Mouse (Mus musculus) limb, embryonic 10.5 days (tissue): ENCODE data around the gene Psmb1. TPM values are rescaled to one million over a fixed set of nuclear protein-coding genes. Genes with fewer than 3 reads are reported as not detected.
"Not testable (repeated sequence)": the region's sequence is repeated elsewhere in the genome, so short reads cannot be mapped to it uniquely, and the experiment has no call there.

Experiments used
- DNase-seq: peaks from one replicate; pipeline ENCODE4 v3.0.0-alpha.2; 2017; ENCODE audit warnings: low spot score
- H3K27ac ChIP-seq: fragments of 300-500 bp; sonication (generic); 2 replicates; pipeline ENCODE4 v1.5.1; 2016; ENCODE audit warnings: mild to moderate bottlenecking
- H3K27me3 ChIP-seq: fragments of 300-500 bp; sonication (generic); 2 replicates; pipeline ENCODE4 v1.6.1; 2016; ENCODE audit warnings: low read depth, mild to moderate bottlenecking; ENCODE audit not compliant: poor library complexity, severe bottlenecking
- H3K36me3 ChIP-seq: fragments of 300-500 bp; sonication (generic); 2 replicates; pipeline ENCODE4 v1.6.1; 2016; ENCODE audit warnings: mild to moderate bottlenecking, moderate library complexity
- H3K4me1 ChIP-seq: fragments of 300-500 bp; sonication (generic); 2 replicates; pipeline ENCODE4 v1.6.1; 2016
- H3K4me3 ChIP-seq: fragments of 300-500 bp; sonication (generic); 2 replicates; pipeline ENCODE4 v1.5.1; 2016; ENCODE audit warnings: mild to moderate bottlenecking, moderate library complexity
- H3K9me3 ChIP-seq: fragments of 300-500 bp; sonication (generic); replicated peaks from 2 replicates; pipeline ENCODE4 v1.6.1; 2016; ENCODE audit warnings: mild to moderate bottlenecking
- whole genome bisulfite sequencing: fragments of 180-500 bp; shearing (Covaris S2); methylation state at CpG from one replicate; pipeline ENCODE4 v1.1.7; 2016; 5-methylcytosine and 5-hydroxymethylcytosine counted together
- polyA plus RNA-seq: library from polyadenylated mRNA; unstranded; fragments of >200 nt; fragmentation: Nextera tagmentation; extraction: Ambion mirVana; gene quantifications from 2 replicates; pipeline ENCODE4 v1.2.1, GENCODE M21; 2016

Psmb1 gene
- polyA plus RNA-seq, 1 experiment from 2014 or later, result 286 TPM

- Histone ChIP-seq H3K9me3 (no peaks in the 10 kb centered on the region), H3K27me3 (no peaks in the 10 kb centered on the region), H3K36me3 (no peaks in the 10 kb centered on the region), H3K4me3 (no peak overlapping the region), H3K4me1 (no peaks in the 10 kb centered on the region), H3K27ac (no peak overlapping the region)
- no peak for DNase-seq
- WGBS, result 69% methylated on average over 3 of the region's 3 CpGs
Observed at GRCm38 (mm10) chr17:15449606-15450005, 49.9 kb downstream of the Psmb1 start.

GRCm38 (mm10) chr17:15449144-15449543 is 50.4 kb downstream of the Psmb1 start:
- H3K4me1 ChIP-seq, H3K4me3 ChIP-seq, DNase-seq, H3K27me3 ChIP-seq, H3K9me3 ChIP-seq, H3K27ac ChIP-seq, H3K36me3 ChIP-seq: not testable (repeated sequence)
- WGBS, result 81% methylated on average over 6 of the region's 6 CpGs

DNA sequence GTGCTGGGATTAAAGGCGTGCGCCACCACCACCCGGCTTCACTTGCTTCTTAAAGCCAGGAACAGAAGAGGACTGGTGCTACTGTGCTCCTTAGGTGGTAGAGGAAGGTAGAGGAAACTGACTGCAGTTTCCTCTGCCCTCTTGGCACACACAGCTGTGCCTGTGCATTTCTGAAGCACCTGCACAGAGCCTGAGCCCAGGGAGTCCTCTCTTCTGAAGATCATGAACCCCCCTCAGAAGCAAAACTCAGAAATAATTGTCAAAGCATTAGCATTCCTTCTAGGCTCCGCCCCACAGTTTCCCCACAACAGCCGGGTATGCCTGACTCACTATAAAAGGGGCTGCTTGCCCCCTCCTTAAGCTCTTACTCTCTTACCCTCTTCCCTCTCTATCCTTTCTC is 51.7 kb downstream of the Psmb1 start:
- H3K27ac ChIP-seq, result no peak overlapping the region
- H3K9me3 ChIP-seq, result no peaks in the 10 kb centered on the region
- H3K4me1 ChIP-seq, result no peaks in the 10 kb centered on the region
- H3K36me3 ChIP-seq, result no peaks in the 10 kb centered on the region
- WGBS, result 80% methylated on average over 5 of the region's 5 CpGs
- no peaks in the 10 kb centered on the region for H3K27me3 ChIP-seq
- no peak for DNase-seq
- H3K4me3 ChIP-seq, result no peak overlapping the region

DNA sequence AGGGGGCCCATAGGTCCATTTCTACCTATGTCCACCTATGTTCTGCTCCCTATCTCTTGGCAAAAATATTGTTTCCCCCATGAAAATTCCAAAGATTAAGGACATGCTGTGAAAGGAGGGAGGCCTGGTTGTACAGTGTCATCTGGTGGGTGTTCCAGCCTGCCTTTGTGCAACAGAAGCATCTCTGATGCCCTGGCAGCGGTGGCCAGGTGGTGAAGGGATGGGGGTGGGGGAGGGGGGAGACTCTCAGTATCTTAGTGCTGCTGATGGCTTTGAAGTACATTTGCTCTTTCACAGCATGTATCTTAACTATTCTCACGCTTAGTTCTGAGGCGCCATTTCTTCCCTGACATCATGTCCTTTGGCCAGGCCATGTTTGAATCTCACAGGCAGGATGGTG is 54.1 kb downstream of the Psmb1 start:
- no peaks in the 10 kb centered on the region for H3K36me3 ChIP-seq
- peaks cover 12% of the 10 kb centered on the region for H3K4me1 ChIP-seq
- no peak overlapping the region for H3K4me3 ChIP-seq
- no peaks in the 10 kb centered on the region for H3K9me3 ChIP-seq
- no peaks in the 10 kb centered on the region for H3K27me3 ChIP-seq
- 73% methylated on average over 3 of the region's 3 CpGs for WGBS
- no peak overlapping the region for H3K27ac ChIP-seq
- DNase-seq, result no peak

GRCm38 (mm10) chr17:15440463-15441121 is 59.0 kb downstream of the Psmb1 start:
- Histone ChIP-seq H3K36me3 (no peaks in the 10 kb centered on the region), H3K4me1 (peaks cover 20% of the 10 kb centered on the region), H3K27ac (peak overlapping the region; percentile 87), H3K4me3 (peak overlapping the region; percentile 41), H3K27me3 (no peaks in the 10 kb centered on the region), H3K9me3 (no peaks in the 10 kb centered on the region)
- WGBS, result 4% methylated on average over 11 of the region's 11 CpGs
- peak; percentile 83 for DNase-seq

GRCm38 (mm10) chr17:15440067-15440462 is 59.5 kb downstream of the Psmb1 start:
- WGBS, result 45% methylated on average over 8 of the region's 8 CpGs
- no peaks in the 10 kb centered on the region for H3K36me3 ChIP-seq
- peak overlapping the region; percentile 41 for H3K4me3 ChIP-seq
- DNase-seq, result no peak
- no peaks in the 10 kb centered on the region for H3K27me3 ChIP-seq
- H3K4me1 ChIP-seq, result peaks cover 20% of the 10 kb centered on the region
- peak overlapping the region; percentile 87 for H3K27ac ChIP-seq
- H3K9me3 ChIP-seq, result no peaks in the 10 kb centered on the region

GRCm38 (mm10) chr17:15434748-15435147 is 64.8 kb downstream of the Psmb1 start:
- Histone ChIP-seq H3K4me1 (peaks cover 9% of the 10 kb centered on the region), H3K9me3 (no peaks in the 10 kb centered on the region), H3K27me3 (no peaks in the 10 kb centered on the region), H3K27ac (no peak overlapping the region), H3K36me3 (peaks cover 29% of the 10 kb centered on the region), H3K4me3 (no peak overlapping the region)
- WGBS, result 80% methylated on average over 3 of the region's 3 CpGs
- DNase-seq, result no peak

DNA sequence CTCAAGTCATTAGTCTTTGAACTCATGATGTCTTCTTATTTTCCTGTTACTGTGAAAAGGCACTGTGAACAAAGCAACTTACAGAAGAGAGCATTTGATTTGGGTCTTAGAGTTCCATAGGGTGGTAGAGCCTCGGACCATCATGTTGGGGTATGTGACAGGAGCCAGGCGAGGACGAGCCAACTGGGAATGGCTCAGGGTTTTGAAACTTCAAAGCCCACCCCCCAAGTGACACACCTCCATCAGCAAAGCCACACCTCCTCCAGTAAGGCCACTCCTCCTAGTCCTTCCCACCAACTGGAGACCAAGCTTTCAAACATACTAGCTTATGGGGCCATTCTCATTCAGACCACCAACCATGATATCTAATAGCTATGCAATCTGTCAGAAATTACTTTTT is 67.5 kb downstream of the Psmb1 start:
- Histone ChIP-seq H3K27me3 (no peaks in the 10 kb centered on the region), H3K36me3 (peaks cover 51% of the 10 kb centered on the region), H3K27ac (no peak overlapping the region), H3K4me3 (no peak overlapping the region), H3K4me1 (peaks cover 7% of the 10 kb centered on the region; the same call in 1 of the 2 replicates), H3K9me3 (no peaks in the 10 kb centered on the region)
- 75% methylated on average over 3 of the region's 3 CpGs for WGBS
- DNase-seq, result no peak

DNA sequence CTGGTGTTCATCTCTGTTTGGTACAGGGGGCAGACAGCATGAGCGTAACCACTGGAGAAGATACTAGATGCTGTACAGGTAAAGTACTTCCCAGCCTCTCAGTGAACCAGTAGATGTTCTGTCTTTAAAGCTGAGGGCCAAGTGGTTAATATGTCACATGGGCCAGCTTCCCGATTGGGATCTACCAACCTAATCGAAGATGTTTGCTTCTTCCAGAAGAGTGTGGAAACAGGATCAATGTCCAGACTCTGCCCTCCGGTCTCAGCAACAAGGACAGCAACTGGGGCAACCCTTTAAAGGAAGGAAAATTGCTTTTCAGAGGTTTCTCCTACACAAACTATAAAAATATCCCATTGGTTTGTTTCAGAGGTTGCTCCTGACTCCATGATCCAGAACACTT is 68.0 kb downstream of the Psmb1 start:
- H3K4me3 ChIP-seq, result no peak overlapping the region
- 92% methylated on average over 4 of the region's 4 CpGs for WGBS
- peaks cover 7% of the 10 kb centered on the region; the same call in 1 of the 2 replicates for H3K4me1 ChIP-seq
- peaks cover 56% of the 10 kb centered on the region for H3K36me3 ChIP-seq
- no peak for DNase-seq
- no peak overlapping the region for H3K27ac ChIP-seq
- H3K27me3 ChIP-seq, result no peaks in the 10 kb centered on the region
- H3K9me3 ChIP-seq, result no peaks in the 10 kb centered on the region

DNA sequence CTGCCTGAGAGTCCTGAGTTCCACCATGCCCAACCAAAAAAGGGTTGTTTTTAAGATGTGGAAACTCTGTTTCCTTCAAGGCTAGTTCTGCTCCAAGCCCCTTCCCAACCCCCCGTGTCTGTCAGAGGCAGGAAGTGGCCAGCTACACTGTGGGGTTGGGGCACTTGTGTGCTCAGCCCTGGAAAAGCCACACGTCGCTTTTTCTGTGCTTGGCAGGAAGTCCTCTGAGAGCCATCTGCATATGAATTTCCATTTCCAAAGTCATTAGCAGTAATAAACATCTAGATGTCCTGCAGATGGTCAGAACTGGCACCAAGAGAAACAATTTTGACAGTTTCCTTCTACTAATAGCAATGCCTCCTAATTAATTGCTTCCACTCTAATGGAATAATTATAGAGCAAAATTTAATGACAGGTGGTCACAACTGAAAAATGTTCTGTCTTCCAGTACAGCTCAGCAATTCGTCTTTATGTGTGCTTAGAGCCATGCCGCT is 68.5 kb downstream of the Psmb1 start:
- Histone ChIP-seq H3K9me3 (no peaks in the 10 kb centered on the region), H3K36me3 (peaks cover 58% of the 10 kb centered on the region), H3K4me3 (no peak overlapping the region), H3K27ac (no peak overlapping the region), H3K27me3 (no peaks in the 10 kb centered on the region), H3K4me1 (peaks cover 7% of the 10 kb centered on the region; the same call in 1 of the 2 replicates)
- no peak for DNase-seq
- 61% methylated on average over 5 of the region's 5 CpGs for WGBS

- Histone ChIP-seq H3K9me3 (no peaks in the 10 kb centered on the region), H3K27ac (no peak overlapping the region), H3K36me3 (peaks cover 70% of the 10 kb centered on the region), H3K4me3 (no peak overlapping the region), H3K27me3 (no peaks in the 10 kb centered on the region), H3K4me1 (peaks cover 7% of the 10 kb centered on the region; the same call in 1 of the 2 replicates)
- 65% methylated on average over 1 of the region's 1 CpGs for WGBS
- DNase-seq, result no peak
Observed at GRCm38 (mm10) chr17:15429937-15430336, 69.6 kb downstream of the Psmb1 start.

- Histone ChIP-seq H3K27ac (no peak overlapping the region), H3K36me3 (peaks cover 75% of the 10 kb centered on the region)
- 87% methylated on average over 6 of the region's 6 CpGs for WGBS
Observed at GRCm38 (mm10) chr17:15429451-15429850, 70.1 kb downstream of the Psmb1 start.

DNA sequence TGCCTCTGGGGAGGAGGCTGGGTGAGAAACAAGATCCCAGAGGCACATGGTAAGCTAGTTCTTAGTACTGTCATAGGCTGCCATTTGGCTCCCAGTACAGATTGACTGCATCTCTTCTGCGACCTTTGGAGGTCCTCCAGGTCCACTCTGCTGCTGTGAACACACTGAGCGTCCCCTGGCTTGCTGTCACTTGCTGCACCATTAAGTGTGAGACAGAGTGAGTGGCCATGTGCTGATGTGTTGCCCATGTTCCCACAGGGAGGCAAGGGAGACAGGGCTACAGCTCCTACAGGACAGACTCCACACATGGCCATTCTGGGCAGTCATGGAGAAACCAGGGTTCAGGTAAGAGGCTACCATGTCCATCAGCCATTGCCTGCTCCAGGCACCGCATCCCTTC is 73.6 kb downstream of the Psmb1 start:
- Histone ChIP-seq H3K4me3 (no peak overlapping the region), H3K36me3 (peaks cover 88% of the 10 kb centered on the region), H3K27ac (no peak overlapping the region), H3K27me3 (no peaks in the 10 kb centered on the region), H3K4me1 (peaks cover 6% of the 10 kb centered on the region; the same call in 1 of the 2 replicates), H3K9me3 (no peaks in the 10 kb centered on the region)
- no peak for DNase-seq
- 81% methylated on average over 3 of the region's 3 CpGs for WGBS

More at GRCm38 (mm10) chr17:15429451-15429850, 70.1 kb downstream of the Psmb1 start:
- DNase-seq, result no peak
- Histone ChIP-seq H3K9me3 (no peaks in the 10 kb centered on the region), H3K4me1 (peaks cover 7% of the 10 kb centered on the region; the same call in 1 of the 2 replicates), H3K27me3 (no peaks in the 10 kb centered on the region), H3K4me3 (no peak overlapping the region)
